Mouse (Mus musculus) lung, adult 18-20 months (tissue): ENCODE measurements around the gene Stk36.

Experiments used
- DNase-seq, 2 experiments: peaks; one replicate each; pipeline ENCODE4 v3.0.0; 2022; ENCODE audit warnings: mixed read lengths in 2 of 2

The Stk36 gene

DNA sequence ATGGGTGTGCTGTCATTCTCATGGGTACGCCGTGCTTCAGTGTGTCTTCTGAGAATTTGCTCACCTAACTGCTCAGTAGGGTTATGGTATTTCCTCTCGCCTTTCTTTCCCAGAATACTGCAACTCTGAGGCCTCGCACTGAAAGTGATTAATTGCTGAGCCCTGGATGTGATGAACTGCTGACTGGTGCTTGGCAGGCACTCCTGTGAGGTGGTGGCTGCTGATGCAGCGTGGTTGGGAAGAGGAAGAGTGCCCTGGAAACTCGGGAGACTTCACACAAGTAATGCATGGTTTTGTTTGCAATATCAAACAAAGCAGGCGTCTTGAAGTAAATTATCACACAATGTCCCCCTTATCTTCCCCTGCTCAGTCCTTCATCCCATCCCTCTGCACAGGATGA, 71.5 kb downstream of the Stk36 start:
- DNase-seq: no peak

DNA sequence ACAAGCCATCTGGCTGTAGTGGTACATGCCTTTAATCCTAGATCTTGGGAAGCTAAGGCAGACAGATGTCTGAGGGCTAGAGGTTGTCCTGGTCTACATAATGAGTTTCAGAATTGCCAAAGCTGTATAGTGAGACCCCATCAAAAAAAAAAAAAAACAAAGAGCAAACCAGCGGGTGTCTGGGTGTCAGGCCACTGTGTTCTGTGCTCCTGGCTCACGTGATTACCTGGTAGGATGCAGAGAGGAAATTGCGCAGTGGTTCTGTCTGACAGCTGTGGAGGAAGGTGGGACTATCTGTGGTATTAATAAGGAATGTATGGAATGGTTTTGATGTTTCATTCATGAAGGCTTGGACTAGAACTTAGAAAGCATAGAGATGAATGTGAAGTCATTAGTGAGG, 75.6 kb downstream of the Stk36 start:
- no peak for DNase-seq

DNA sequence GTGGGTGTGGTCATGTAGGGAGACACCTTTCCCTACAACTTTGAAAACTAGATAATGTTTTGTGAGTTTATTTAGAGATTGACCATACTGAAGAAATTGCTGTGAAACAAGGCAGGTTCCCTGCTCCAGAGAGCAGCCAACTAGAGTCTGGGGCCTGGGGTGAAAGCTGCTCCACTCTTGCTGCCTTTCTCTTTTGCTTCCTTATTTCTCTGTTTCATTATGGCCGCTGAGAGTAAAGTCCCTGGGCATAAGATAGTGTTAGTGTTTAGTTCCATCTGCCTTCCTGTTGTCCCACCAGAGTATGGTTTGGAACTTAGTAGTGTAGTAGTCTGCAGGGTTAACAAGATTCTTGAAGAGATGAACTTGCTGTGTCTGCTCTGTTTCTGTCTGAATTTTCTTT, 76.6 kb downstream of the Stk36 start:
- DNase-seq: no peak
